Mouse (Mus musculus): ENCODE results near the gene Myt1l. TPM values are rescaled to one million over a fixed set of nuclear protein-coding genes. Genes with fewer than 3 reads are reported as not detected.

The Myt1l gene
- total RNA-seq, 2 experiments from 2014 or later, result 2.2 to 2.3 TPM

GRCm38 (mm10) chr12:29806415-29806814 is 278.2 kb downstream of the Myt1l start:
- no peak for DNase-seq (ENCODE audit: low spot score in 2 of 2)

GRCm38 (mm10) chr12:29809569-29810185 is 281.5 kb downstream of the Myt1l start:
- no peak for DNase-seq (ENCODE audit: low spot score in 2 of 2)

GRCm38 (mm10) chr12:29815466-29815865 is 287.3 kb downstream of the Myt1l start:
- DNase-seq (ENCODE audit: low spot score in 2 of 2), result no peak

GRCm38 (mm10) chr12:29816130-29816529 is 287.9 kb downstream of the Myt1l start:
- no peak for DNase-seq (ENCODE audit: low spot score in 2 of 2)

GRCm38 (mm10) chr12:29816761-29817160 is 288.6 kb downstream of the Myt1l start:
- no peak for DNase-seq (ENCODE audit: low spot score in 2 of 2)

- no peak for DNase-seq (ENCODE audit: low spot score in 2 of 2)
Observed at GRCm38 (mm10) chr12:29822216-29822615, 294.0 kb downstream of the Myt1l start.

GRCm38 (mm10) chr12:29823766-29824417 is 295.7 kb downstream of the Myt1l start:
- no peak for DNase-seq (ENCODE audit: low spot score in 2 of 2)

GRCm38 (mm10) chr12:29830571-29830970 is 302.4 kb downstream of the Myt1l start:
- no peak for DNase-seq (ENCODE audit: low spot score in 2 of 2)

GRCm38 (mm10) chr12:29831356-29831755 is 303.2 kb downstream of the Myt1l start:
- DNase-seq (ENCODE audit: low spot score in 2 of 2), result no peak

- no peak for DNase-seq (ENCODE audit: low spot score in 2 of 2)
Observed at GRCm38 (mm10) chr12:29837301-29837791, 309.2 kb downstream of the Myt1l start.

GRCm38 (mm10) chr12:29838421-29838820 is 310.2 kb downstream of the Myt1l start:
- no peak for DNase-seq (ENCODE audit: low spot score in 2 of 2)

- DNase-seq (ENCODE audit: low spot score in 2 of 2), result no peak
Observed at GRCm38 (mm10) chr12:29849936-29850335, 321.8 kb downstream of the Myt1l start.

- no peak for DNase-seq (ENCODE audit: low spot score in 2 of 2)
Observed at GRCm38 (mm10) chr12:29854151-29854585, 326.0 kb downstream of the Myt1l start.

- DNase-seq (ENCODE audit: low spot score in 2 of 2), result peak; percentile 48 to 52
Observed at GRCm38 (mm10) chr12:29855007-29855406, 326.8 kb downstream of the Myt1l start.

GRCm38 (mm10) chr12:29860986-29861385 is 332.8 kb downstream of the Myt1l start:
- DNase-seq (ENCODE audit: low spot score in 2 of 2), result no peak

- no peak for DNase-seq (ENCODE audit: low spot score in 2 of 2)
Observed at GRCm38 (mm10) chr12:29868295-29868694, 340.1 kb downstream of the Myt1l start.

- DNase-seq (ENCODE audit: low spot score in 2 of 2), result no peak
Observed at GRCm38 (mm10) chr12:29868781-29869180, 340.6 kb downstream of the Myt1l start.

GRCm38 (mm10) chr12:29872156-29872815 is 344.1 kb downstream of the Myt1l start:
- no peak for DNase-seq (ENCODE audit: low spot score in 2 of 2)

- no peak for DNase-seq (ENCODE audit: low spot score in 2 of 2)
Observed at GRCm38 (mm10) chr12:29873281-29873772, 345.1 kb downstream of the Myt1l start.

- no peak for DNase-seq (ENCODE audit: low spot score in 2 of 2)
Observed at GRCm38 (mm10) chr12:29877977-29878376, 349.8 kb downstream of the Myt1l start.

GRCm38 (mm10) chr12:29882871-29883617 is 354.9 kb downstream of the Myt1l start:
- DNase-seq (ENCODE audit: low spot score in 2 of 2), result peak; percentile 64 to 66
